Mouse (Mus musculus): ENCODE measurements at regions not wholly inside any gene's neighbourhood (a gene's known extent, or its start where the extent isn't known, plus 50 kb on each side); places are given as distances from the start of the nearest gene placed in this dataset.

- TF ChIP-seq CTCF (IDR thresholded peaks at IDR 0.05; ENCODE audit: control insufficient read depth, insufficient read depth, insufficient replicate concordance, low read depth, low read length) (no peak), POLR2A (IDR thresholded peaks at IDR 0.05; ENCODE audit: control insufficient read depth, low read depth, low read length) (no peak)
These were observed 142.9 kb upstream of the Plekha5 start for GRCm38 (mm10) chr6:140280817-140281475.

Data from testis, adult 2 months (tissue).